Mouse (Mus musculus): ENCODE measurements around the gene Fxyd7. TPM values are rescaled to one million over a fixed set of nuclear protein-coding genes. Genes with fewer than 3 reads are reported as not detected.

The Fxyd7 gene
- 108 and 116 TPM in 2 replicates for polyA plus RNA-seq (2015; fragmentation: Nextera tagmentation; extraction: Ambion mirVana)

DNA sequence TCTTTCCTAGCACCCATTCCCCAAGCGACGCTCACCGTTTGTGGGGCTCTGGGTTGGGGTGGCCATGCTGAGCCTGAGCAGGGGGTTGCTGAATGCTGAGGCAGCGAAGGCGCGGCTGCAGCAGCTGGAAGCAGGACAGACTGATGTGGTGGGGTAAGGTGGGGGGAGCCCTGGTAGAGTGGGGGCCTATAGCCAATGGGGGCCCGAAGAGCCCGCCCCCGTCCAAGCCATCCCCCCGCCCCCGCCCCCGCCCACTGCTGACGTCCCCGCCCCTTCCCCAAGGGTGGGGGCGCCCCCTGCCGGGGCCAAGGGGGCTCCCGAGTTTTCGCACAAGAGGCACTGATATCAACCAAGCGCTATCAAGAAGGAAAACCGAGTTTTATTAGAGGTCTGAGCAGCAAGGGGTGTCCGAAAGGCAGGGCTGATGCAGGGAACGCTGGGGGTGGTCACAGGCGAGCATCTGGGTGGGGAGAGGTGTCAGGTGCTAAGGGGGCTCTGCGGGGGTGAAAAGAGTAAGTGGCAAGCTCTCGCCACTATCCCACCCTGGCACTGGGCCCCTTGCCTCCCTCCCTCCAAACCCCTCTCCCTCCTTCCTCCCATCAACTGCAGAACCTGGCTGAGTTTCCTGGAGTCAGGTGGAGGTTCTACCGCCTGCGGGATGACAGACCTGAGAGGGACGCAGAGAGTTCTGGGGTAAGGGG lies at the start of gene Fxyd7:
Fxyd7 (minus strand) TSS at position 147 of the 701 bp plus-strand sequence.
- WGBS: 1% methylated on average over 27 of the region's 28 CpGs
- ATAC-seq (ENCODE audit: low FRiP score): peak; percentile 21
- Histone ChIP-seq H3K4me2 (peak within 1 kb of the TSS; percentile 62), H3K4me1 (replicated peaks) (peaks cover 58% of the 10 kb centered on the region), H3K9ac (peak within 1 kb of the TSS; percentile 69), H3K27ac (peak within 1 kb of the TSS; percentile 77), H3K27me3 (peaks cover 70% of the 10 kb centered on the region), H3K36me3 (no peaks in the 10 kb centered on the region), H3K9me3 (no peaks in the 10 kb centered on the region), H3K4me3 (peak within 1 kb of the TSS; percentile 42)

- Histone ChIP-seq H3K9ac (no peak overlapping the region), H3K4me1 (replicated peaks) (no peaks in the 10 kb centered on the region)
- 85% methylated on average over 14 of the region's 14 CpGs for WGBS
These were observed 49.5 kb upstream of the Fxyd7 start for GRCm38 (mm10) chr7:31100786-31101185.

GRCm38 (mm10) chr7:31099612-31099982 lies 48.3 kb upstream of the Fxyd7 start:
- Histone ChIP-seq H3K9me3 (no peaks in the 10 kb centered on the region), H3K9ac (no peak overlapping the region), H3K4me2 (no peak overlapping the region), H3K27me3 (peaks cover 7% of the 10 kb centered on the region; the same call in 1 of the 2 replicates), H3K4me1 (replicated peaks) (no peaks in the 10 kb centered on the region), H3K4me3 (no peak overlapping the region), H3K36me3 (no peaks in the 10 kb centered on the region), H3K27ac (no peak overlapping the region)
- no peak for ATAC-seq (ENCODE audit: low FRiP score)
- 85% methylated on average over 6 of the region's 6 CpGs for WGBS

More at GRCm38 (mm10) chr7:31100786-31101185, 49.5 kb upstream of the Fxyd7 start:
- H3K4me2 ChIP-seq: no peak overlapping the region
- H3K27ac ChIP-seq: no peak overlapping the region
- no peak overlapping the region for H3K4me3 ChIP-seq
- H3K36me3 ChIP-seq: no peaks in the 10 kb centered on the region
- no peaks in the 10 kb centered on the region for H3K9me3 ChIP-seq
- peaks cover 7% of the 10 kb centered on the region; the same call in 1 of the 2 replicates for H3K27me3 ChIP-seq
- no peak for ATAC-seq (ENCODE audit: low FRiP score)

- no peak overlapping the region for H3K4me2 ChIP-seq
- peaks cover 7% of the 10 kb centered on the region; the same call in 1 of the 2 replicates for H3K27me3 ChIP-seq
- no peak for ATAC-seq (ENCODE audit: low FRiP score)
- H3K9ac ChIP-seq: no peak overlapping the region
- WGBS: 76% methylated on average over 22 of the region's 22 CpGs
- no peaks in the 10 kb centered on the region for H3K4me1 ChIP-seq (replicated peaks)
- H3K4me3 ChIP-seq: no peak overlapping the region
- no peak overlapping the region for H3K27ac ChIP-seq
- no peaks in the 10 kb centered on the region for H3K36me3 ChIP-seq
- no peaks in the 10 kb centered on the region for H3K9me3 ChIP-seq
These were observed 47.7 kb upstream of the Fxyd7 start for GRCm38 (mm10) chr7:31098697-31099611.

- Histone ChIP-seq H3K27me3 (peaks cover 3% of the 10 kb centered on the region; the same call in 1 of the 2 replicates), H3K4me2 (peak overlapping the region; percentile 46), H3K36me3 (no peaks in the 10 kb centered on the region), H3K4me1 (replicated peaks) (no peaks in the 10 kb centered on the region), H3K4me3 (peak overlapping the region; percentile 19), H3K9me3 (no peaks in the 10 kb centered on the region), H3K9ac (no peak overlapping the region), H3K27ac (no peak overlapping the region)
- 40% methylated on average over 18 of the region's 20 CpGs for WGBS
- ATAC-seq (ENCODE audit: low FRiP score): peak; percentile 93
These were observed 46.4 kb upstream of the Fxyd7 start for GRCm38 (mm10) chr7:31097583-31098248.

- no peak for ATAC-seq (ENCODE audit: low FRiP score)
- Histone ChIP-seq H3K9me3 (no peaks in the 10 kb centered on the region), H3K27ac (no peak overlapping the region), H3K27me3 (no peaks in the 10 kb centered on the region), H3K9ac (no peak overlapping the region), H3K4me3 (no peak overlapping the region), H3K4me2 (no peak overlapping the region), H3K4me1 (replicated peaks) (no peaks in the 10 kb centered on the region), H3K36me3 (no peaks in the 10 kb centered on the region)
- 68% methylated on average over 9 of the region's 9 CpGs for WGBS
These were observed 45.8 kb upstream of the Fxyd7 start for GRCm38 (mm10) chr7:31096892-31097564.

GRCm38 (mm10) chr7:31094774-31095501 lies 43.7 kb upstream of the Fxyd7 start:
- no peak overlapping the region for H3K27ac ChIP-seq
- H3K4me3 ChIP-seq: no peak overlapping the region
- H3K4me2 ChIP-seq: no peak overlapping the region
- no peaks in the 10 kb centered on the region for H3K4me1 ChIP-seq (replicated peaks)
- no peaks in the 10 kb centered on the region for H3K36me3 ChIP-seq
- WGBS: 27% methylated on average over 12 of the region's 12 CpGs
- ATAC-seq (ENCODE audit: low FRiP score): no peak
- H3K27me3 ChIP-seq: no peaks in the 10 kb centered on the region
- no peaks in the 10 kb centered on the region for H3K9me3 ChIP-seq
- H3K9ac ChIP-seq: no peak overlapping the region

DNA sequence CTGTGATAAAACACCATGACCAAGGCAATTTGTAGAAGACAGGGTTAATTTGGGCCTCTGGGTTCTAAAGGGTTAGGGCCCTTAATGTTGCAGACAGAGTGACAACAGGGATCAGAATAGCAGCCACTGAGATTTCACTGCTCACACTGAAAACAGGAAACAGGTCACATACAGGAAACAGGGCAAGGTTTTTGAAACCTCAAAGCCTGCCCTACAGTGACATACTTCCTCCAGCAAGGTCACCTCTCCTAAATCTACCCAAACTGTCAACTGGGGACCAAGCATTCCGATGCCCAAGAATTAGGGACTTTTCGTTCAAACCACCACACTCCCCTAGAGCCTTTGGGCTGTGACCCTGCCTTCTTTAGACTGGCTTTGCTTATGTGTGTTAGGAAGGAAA lies 38.5 kb upstream of the Fxyd7 start:
- Histone ChIP-seq H3K27ac (no peak overlapping the region), H3K27me3 (no peaks in the 10 kb centered on the region), H3K4me3 (no peak overlapping the region), H3K9ac (no peak overlapping the region), H3K4me1 (replicated peaks) (0 out of 2 replicates have a peak, but pooled peaks cover 5% of the 10 kb centered on the region), H3K9me3 (no peaks in the 10 kb centered on the region), H3K36me3 (no peaks in the 10 kb centered on the region), H3K4me2 (no peak overlapping the region)
- 92% methylated on average over 2 of the region's 2 CpGs for WGBS
- ATAC-seq (ENCODE audit: low FRiP score): no peak

- Histone ChIP-seq H3K36me3 (no peaks in the 10 kb centered on the region), H3K27me3 (no peaks in the 10 kb centered on the region), H3K9me3 (no peaks in the 10 kb centered on the region), H3K4me2 (no peak overlapping the region), H3K27ac (no peak overlapping the region), H3K9ac (no peak overlapping the region), H3K4me3 (no peak overlapping the region), H3K4me1 (replicated peaks) (peaks cover 17% of the 10 kb centered on the region; the same call in 1 of the 2 replicates)
- ATAC-seq (ENCODE audit: low FRiP score): no peak
- WGBS: 74% methylated on average over 3 of the region's 3 CpGs
These were observed 36.9 kb upstream of the Fxyd7 start for GRCm38 (mm10) chr7:31088206-31088605.

- no peak for ATAC-seq (ENCODE audit: low FRiP score)
- H3K9me3 ChIP-seq: no peaks in the 10 kb centered on the region
- no peaks in the 10 kb centered on the region for H3K27me3 ChIP-seq
- no peaks in the 10 kb centered on the region for H3K36me3 ChIP-seq
- H3K9ac ChIP-seq: no peak overlapping the region
- no peak overlapping the region for H3K27ac ChIP-seq
- no peak overlapping the region for H3K4me2 ChIP-seq
- H3K4me3 ChIP-seq: no peak overlapping the region
- peaks cover 22% of the 10 kb centered on the region for H3K4me1 ChIP-seq (replicated peaks)
- WGBS: 71% methylated on average over 2 of the region's 2 CpGs
These were observed 36.0 kb upstream of the Fxyd7 start for GRCm38 (mm10) chr7:31087262-31087661.

GRCm38 (mm10) chr7:31086175-31086755 lies 35.0 kb upstream of the Fxyd7 start:
- H3K36me3 ChIP-seq: no peaks in the 10 kb centered on the region
- no peak overlapping the region for H3K4me3 ChIP-seq
- no peak overlapping the region for H3K4me2 ChIP-seq
- no peaks in the 10 kb centered on the region for H3K27me3 ChIP-seq
- no peak overlapping the region for H3K9ac ChIP-seq
- H3K9me3 ChIP-seq: no peaks in the 10 kb centered on the region
- peaks cover 22% of the 10 kb centered on the region for H3K4me1 ChIP-seq (replicated peaks)
- H3K27ac ChIP-seq: no peak overlapping the region
- WGBS: 92% methylated on average over 9 of the region's 9 CpGs
- no peak for ATAC-seq (ENCODE audit: low FRiP score)
